Mouse (Mus musculus) embryo, embryonic 10 days (tissue): ENCODE results near the gene Kctd17.
A peak's percentile ranks its signal among the peaks of the same experiment; 100 is the strongest.

Experiments
- DNase-seq: peaks from one replicate; pipeline ENCODE4 v3.0.0-alpha.2; 2015; ENCODE audit warnings: low spot score

The Kctd17 gene

DNA sequence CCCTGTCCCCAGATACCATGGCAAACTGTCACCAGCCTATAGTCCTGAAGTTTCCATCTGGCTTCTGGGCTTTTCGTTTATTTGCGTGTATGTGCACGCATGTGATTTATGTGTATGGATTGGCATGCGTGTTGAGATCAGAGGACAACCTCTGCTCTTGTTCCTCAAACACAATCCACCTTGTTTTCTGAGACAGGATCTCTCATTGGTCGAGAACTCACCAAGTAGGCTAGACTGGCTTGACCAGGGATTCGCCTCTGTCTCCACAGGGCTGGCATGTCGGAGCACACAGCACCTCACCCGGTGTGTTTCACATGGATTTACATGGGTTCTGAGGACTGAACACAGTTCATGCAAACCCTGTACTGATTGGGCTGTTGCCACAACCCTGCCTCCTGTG, 14.2 kb upstream of the Kctd17 start:
- DNase-seq = no peak

DNA sequence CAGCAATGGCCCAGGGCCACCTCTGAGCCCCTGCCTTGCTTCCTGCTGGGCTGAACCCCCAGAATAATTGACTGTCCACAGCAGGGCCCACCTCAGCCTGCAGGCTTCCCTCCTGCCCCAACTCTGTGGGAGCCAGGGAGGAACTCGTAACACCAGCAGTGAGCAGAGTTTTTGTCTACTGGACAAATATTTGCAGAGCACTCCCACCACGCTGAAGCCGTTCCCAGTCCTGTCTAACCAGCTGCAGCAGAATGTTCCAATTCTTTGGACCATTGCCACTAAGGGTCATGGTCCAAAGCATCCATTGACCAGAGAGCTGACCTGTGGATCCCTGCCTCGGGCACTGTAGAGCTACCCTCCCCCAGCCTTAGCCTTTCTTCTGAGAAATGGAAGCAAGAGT, 11.4 kb upstream of the Kctd17 start:
- DNase-seq = peak; percentile 34

DNA sequence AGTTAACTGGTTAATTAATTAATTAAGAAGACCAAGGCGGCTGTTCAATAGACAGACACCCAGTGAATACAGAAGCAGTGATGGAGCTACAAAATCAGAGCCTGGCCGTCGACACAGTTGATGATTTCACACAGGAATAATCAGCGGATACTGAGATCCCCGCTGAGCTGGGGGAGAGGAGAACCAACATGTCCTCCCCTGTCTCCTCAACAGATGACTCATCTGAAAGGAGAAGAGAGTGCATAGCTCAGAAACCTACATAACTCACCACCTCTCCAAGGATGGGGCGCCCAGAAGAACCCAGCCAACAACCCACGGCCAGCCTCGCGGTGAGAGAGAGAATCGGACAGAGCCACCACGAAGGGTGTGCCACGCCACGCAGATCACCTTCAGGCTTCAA, 8.0 kb upstream of the Kctd17 start:
- DNase-seq = no peak

DNA sequence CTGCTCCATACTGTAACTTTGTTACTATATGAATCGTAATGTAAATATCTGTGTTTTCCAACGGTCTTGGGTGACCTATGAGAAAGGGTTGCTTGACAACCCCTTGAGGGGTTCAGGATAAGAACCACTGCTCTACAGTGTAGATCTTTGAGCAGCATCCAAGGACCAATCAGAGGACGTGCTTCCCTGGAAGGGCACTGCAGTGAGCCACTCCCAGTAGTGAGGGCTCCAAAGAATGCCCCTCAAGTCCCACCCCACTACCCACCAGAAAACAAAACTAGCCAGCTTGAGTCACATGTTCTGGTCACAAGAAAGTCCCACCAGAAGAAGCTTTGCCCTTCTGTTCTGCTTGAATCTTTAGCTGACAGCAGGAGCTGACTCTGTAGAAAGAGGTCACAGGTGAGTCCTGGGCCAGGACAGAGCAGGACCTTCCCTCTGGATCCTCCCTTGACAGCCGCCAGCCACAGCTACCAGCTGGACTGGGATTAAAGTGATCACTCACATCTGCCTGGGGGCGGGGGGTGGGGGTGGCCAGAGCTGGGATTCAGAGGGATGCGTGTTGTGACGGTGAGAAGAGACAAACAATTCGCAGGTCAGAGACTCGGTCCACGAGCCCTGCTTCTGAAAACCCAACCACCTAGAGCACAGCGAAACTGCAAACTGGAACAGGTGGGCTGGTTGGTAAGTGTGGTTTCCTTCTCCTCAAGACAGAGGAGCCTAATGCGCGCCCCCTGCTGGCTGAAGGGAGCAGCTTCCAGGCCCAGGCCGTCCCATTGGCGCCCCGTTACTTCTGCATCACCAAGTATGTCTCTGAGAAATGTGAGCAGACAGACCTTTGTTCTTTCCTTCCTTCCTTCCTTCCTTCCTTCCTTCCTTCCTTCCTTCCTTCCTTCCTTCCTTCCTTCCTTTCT, 6.1 kb upstream of the Kctd17 start:
- peak; percentile 91 for DNase-seq

DNA sequence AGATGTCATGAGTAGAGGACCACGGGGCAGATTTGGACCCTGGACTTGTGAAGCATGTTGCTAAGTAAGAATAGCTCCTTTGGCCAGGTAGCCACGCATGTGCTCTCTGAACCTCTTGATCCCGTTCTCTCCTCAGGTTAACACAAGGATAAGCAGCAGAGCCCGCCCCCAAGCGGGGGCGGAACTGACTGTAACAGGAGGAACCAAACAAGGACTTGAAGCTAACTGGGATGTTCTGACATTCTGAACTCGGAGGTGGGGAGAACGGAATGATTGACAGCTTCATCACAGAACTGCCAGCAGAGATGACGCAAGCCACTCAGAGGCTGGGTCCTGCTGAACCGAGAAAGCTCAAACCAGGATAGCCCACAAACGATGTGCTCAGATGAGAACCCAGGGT, 3.9 kb upstream of the Kctd17 start:
- no peak for DNase-seq

DNA sequence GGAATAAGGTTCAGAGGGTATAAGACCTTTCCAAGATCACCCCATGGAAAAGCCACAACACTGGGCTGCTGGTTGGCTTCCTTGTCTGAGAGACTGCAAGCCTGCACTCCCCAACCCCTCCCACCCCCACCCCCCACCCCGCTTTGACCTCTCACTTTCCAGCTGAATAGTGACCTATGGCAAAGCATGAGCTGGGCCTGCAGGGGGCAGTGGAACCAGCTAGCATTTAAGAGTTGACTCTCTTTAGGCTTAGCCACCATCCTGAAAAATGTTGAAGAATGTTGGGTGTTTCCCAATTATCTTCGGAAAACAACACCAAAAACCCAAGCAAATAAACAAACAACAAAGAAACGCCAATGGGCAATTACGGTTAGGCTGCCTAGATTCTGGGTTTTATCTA, 3.1 kb upstream of the Kctd17 start:
- no peak for DNase-seq

DNA sequence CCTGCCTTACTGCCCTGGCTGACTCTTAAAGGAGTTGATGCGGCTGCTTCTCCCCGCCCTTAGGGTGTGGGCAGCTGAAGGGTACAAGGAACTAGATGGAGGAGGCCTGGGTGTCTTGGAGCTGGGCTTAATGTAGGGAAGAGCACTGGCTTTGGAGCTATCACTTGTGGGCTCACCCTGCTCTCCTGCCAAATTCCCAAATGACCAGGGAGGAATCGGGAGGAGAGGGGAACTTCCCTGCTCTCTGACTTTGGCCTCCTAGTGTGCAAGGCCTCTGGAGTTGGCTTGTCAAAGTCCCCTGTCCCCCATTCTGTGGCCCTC, 735 bp downstream of the Kctd17 start:
- DNase-seq = no peak

DNA sequence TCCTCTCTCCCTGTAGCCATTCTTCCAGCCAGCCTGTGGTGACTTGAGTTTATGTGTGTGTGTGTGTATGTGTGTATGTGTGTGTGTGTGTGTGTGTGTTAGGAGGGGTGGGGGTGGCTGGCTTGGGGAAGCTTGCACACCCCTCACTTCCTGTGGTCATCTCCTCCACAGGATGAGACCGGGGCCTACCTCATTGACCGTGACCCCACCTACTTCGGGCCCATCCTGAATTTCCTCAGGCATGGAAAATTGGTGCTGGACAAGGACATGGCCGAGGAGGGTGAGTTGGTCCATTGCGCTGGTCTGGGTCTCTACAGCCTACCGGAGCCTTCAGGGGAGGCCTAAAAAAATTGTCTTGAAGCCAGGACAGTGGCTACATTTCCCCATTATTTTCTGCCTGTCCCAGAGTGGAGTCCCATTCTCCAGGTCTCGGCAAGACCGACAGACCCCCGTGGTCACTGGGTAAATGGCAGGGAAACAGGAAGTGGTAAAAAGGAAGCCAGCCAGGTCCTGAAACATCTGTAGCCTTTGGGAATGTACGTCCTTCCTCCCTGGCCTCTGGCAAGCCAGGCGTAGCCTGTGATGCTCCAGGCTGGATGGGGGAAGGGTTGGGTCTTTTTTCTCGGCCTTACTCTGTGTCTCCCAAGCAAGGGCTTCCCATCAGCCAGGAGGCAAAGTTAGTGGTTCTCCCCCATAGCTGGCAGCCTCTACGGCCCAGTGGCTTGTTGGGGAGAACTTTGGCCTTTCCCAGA, 1.7 kb downstream of the Kctd17 start:
- no peak for DNase-seq

DNA sequence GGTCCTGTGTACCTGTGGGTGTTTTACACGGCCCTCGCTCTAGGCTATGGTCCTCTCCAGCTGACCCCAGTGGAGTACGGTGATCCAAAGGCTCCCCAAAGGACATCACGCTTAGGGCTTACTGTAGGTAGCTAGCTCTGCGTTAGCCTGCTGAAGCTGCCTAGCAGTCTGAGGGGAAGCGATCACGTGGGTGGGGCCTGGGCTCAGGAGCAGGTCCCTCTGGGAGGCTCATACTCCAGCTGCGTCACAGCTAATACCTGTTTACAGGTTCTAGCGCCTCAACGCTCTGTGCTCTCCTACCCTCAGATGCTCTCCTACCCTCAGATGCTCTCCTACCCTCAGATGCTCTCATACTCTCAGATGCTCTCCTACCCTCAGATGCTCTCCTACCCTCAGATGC, 2.5 kb downstream of the Kctd17 start:
- DNase-seq = no peak

DNA sequence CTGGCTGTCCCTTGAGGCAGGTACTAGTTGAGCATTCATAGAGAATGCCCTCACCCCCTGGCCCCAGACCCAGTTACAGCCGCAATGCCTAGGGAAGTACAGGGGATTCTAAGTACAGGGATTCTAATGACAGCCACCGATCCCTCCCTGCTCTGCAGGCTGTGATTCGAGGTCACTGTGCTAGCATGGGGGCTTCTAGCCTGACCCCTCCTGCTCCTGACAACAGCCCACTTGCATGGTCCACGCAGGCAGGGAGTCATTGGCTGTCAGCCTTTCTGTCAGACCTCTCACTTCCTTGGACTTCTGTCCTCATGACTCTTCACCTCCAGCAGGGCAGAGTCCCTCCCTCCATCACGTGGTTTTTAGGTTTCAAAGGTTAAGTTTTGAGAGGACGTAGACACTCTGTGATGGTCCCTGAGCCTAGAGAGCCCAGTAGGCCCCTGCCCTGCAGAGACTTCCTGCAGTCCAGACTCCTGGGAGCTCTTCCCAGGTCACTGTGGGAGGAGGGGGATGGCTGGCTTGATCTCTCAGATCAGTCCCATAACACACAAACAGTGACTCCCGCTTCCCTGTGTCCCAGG, 3.3 kb downstream of the Kctd17 start:
- no peak for DNase-seq

DNA sequence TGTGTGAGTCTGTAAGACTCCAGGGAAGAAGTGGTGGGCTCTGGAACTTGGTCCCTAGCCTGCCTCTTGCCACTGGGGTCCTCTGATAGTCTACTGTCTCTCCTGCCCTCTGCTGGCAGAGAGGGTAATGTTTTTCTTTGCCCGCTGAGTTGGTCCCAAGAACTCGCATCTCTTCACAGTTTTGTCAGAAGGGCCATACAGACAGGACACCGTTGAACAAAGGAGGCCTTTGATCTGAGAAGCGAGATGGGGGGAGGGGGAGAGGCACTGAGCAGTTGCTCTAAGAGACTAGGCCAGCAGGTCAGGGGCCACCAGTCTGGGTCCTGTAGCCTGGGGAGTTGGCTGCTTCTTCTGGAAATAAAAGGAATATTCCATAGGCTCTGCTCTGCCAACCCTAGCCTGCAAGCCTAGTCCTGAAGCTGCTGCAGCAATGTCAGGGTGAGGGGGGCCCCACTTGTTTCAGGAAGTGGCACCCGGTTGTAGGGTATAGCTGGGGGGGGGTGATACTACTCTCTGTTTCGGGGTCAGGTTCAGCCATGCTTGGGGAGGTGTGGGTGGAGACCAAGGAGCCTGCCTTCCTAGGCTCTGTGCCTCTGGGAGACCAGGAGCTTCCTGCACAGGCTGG, 6.6 kb downstream of the Kctd17 start:
- DNase-seq = peak; percentile 83

DNA sequence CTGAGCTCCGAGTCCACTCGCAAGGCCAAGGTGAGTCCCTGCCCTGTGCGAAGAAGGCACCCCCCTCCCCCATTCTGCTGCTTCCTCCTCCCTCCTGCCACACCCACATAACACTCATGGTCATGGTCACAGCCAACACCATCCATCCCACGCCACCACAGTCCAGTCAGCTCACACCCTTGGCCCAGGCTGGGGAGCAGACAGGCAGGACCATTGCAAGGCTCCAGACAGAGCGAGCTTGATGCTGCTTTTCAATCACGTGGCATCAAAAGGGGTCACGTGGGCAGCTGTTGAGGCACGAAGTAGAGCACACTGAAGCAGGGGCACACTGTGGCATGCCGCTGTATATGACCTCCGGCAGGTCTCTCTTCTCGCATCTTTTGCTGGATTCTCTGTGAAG, 7.3 kb downstream of the Kctd17 start:
- DNase-seq = no peak

DNA sequence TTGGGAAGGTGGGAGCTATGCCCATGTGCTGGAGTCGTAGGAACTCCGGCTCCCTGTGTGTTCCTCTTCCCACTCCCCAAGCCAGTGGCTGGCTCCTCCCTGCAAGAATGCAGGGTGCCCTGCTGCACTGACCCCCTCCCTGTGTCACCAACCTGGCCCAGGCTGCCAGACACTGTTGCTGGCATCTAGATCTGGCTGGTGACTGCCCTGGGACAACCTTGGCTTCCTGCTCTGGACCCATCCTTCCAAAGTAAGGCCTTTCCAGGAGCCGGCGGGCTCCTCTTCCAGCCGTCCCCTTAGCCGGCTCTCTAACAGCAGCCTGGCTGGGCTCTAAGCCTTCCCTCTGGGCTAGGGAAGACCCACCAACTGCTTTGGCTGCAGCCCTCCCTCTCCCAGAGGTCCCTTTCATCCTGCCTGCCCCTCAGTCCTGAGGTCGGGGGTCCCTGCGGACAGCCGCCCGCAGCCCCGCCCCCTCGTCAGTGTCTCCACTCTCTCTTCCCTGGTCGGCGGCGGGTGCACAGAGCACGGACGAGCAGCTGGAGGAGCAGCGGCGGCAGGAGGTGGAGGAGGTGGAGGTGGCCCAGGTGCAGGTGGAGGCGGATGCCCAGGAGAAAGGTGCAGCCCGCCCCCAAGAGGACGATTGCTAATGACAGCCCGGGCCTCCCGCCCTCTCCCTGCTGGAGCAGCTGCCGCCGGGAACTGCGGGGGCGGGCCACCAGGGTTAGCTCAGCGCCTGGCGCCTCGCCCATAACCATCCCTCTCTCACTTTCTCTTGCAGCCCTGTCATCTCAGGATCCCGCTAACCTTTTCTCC, 8.2 kb downstream of the Kctd17 start:
- DNase-seq = peak; percentile 69

DNA sequence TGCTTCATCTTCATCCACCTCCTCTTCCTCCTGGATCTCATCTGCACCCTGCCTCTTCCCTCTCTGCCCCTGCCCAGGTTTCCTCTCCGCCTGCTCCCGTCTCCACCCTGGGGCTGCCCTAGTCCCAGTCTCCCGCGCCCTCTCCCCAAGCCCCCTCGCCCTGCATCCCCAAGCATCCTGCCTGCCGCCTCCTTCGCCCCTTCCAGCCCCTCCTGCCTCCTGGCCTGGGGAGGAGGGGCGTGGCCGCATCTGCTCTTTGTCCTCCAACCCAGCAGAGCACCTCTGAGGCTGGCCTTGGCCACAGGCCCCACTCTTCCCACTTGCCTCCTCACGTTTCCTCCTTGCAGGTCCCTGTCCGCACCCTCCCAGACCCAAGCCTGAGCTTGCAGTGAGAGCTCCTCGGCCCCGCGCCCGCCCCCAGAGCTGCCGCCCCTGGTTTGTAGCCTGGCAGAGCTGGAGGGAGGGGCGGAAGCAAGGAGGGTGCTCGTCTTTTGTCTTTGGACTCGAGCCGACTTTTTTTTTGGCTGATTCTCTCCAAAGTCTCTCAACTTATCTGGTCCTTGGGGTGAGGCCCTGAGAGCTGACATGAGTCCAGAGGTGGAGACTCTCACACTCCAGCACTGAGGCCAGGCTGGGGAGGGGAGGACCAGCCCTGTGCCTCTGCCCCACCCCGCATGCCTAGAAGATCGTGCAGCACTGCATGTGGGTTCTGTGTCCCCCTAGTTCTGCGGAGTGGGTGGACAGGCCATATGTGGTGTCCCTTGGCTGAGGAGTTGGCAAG, 9.1 kb downstream of the Kctd17 start:
- DNase-seq = peak; percentile 66

DNA sequence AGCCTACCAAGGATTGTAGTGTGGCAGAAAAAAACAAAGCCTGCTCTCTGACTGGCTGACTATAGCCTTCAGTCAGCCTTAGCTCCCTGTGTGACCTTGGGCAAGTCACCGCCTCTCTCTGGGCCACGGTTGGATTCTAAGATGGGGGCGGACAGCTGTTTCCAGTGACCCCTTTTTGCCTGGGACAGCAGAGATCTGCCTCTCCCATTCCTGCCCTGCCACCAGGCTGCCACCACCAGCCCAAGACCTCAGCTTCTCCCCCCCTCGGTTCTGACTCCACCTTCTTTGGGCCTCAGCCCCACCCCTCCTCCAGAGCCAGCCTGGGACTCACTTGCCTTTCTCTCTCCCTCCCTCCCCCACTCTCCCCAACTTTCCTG, 9.6 kb downstream of the Kctd17 start:
- no peak for DNase-seq

DNA sequence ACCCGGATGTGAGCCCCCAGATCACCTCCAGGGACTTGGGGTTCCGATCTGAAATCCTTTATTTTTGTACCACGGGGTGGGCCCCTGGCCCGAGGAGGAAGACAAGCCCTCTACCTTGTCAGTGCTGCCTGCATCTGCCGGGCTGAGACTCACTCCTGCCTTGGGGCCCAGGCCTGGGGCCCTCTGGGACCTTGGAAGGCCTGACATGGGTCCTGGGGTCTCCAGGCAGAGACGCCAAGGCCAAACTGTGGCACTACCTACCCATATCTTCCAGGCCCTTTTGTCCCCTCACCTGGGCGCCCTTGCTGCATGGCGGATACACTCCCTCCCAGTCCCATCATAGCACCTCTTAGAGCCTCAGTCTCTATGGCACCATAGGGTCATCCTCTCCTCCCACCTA, 10.1 kb downstream of the Kctd17 start:
- no peak for DNase-seq

DNA sequence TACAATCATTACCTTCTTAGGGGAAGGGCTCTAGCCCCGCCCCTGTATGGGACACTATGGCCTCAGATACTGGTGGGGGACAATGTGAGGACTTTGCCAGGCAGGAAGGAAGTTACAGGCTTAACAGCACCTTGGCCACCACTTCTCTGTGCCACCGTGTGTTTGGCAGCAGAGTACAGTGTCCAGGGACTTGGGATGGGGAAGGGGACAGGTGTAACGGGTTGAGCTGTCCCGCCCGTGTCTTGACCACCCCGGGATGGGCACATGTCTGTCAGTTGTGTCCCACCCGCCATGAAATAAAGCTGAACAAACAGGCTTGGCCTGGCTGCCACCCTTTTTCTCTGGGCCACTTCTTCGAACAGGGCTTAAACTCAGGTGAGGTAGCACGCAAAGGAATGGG, 10.6 kb downstream of the Kctd17 start:
- no peak for DNase-seq

DNA sequence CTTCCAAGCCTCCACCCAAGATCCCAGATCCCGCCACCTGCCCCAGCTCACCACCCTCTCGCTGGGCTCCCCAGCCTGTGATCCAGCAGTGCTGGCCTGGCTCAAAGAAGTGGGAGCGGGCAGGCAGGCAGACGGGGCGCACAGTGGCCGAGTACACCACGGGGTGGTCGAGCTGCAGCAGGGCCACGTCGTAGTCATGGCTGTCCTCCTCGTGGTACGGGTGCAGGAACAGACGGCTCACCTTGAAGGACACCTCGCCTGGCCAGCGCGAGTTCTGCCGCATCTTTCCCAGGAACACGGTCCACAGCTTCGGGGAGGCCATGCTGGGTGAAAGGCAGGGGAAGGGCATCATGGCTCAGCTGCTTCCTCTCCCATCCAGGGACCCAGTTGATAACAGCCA, 13.9 kb downstream of the Kctd17 start:
- no peak for DNase-seq

DNA sequence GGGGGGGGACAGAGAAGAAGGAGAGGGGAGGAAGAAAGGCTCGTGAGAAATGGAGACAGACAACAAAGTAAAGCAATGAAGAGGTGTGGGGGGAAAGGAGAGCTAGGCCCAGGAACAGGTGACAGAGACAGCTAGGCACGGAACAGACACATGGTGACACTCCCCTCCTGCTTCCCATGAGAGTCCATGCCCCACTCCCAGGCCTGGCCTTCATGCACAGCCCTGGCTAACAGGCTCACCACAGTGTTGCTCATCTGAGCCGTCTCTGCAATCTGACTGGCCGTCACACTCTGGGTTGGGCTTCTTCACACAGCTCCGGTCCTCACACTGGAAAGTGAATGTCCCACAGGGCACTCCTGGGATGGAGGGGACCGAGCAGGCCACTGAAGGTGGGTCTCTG, 15.5 kb downstream of the Kctd17 start:
- no peak for DNase-seq

DNA sequence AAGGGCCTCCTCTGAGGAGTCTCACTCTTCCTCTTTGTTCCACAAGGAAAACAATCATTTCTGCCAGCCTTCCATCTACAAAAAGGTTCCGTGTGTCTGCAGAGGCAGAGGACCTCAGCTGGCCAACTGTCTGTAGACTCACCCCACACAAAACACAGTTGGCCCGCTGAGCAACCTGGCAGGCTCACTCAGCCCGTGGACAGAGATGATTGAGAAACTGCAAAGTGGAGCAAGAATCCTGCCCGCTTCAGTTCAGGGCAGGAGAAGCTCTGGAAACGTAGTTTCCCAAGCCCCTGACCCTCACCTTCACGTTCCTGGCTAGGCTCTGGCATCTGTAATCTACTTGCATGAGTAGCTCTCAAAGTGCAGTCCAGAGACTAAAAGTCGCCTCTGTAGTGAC, 18.8 kb downstream of the Kctd17 start:
- DNase-seq = no peak
